ENCODE assay signal across 9 mouse cellular contexts in genomic region chr13:12864263-12864662, GRCm38 (mm10).
DNase-seq lines count a peak whose midpoint lies in the region; ATAC-seq and TF ChIP-seq lines count a peak whose summit lies in the region.
"Had no signal": no experiment of that assay in that cellular context is flagged by ENCODE, and none has a peak within 500 bp of the region (broad histone marks: within the 10 kb centered on the region; RNA-seq: fewer than 3 reads in every experiment).

No protein-coding gene starts in this region.

- no peaks in the 10 kb centered on the region for H3K36me3 ChIP-seq in heart, adult 2 months (ENCODE audit: control insufficient read depth, insufficient read depth, low read length)
- no peaks in the 10 kb centered on the region for H3K36me3 ChIP-seq in neural tube, embryonic 11.5 days (ENCODE audit: control insufficient read depth, insufficient read depth, low read length)
- H3K36me3 ChIP-seq in liver, embryonic 13.5 days, result no peaks in the 10 kb centered on the region
- H3K36me3 ChIP-seq in stomach, postnatal 0 days (ENCODE audit: control insufficient read depth, insufficient read depth, low read length), result no peaks in the 10 kb centered on the region

- no peak overlapping the region for H3K4me3 ChIP-seq in heart, adult 2 months
- no peak overlapping the region for H3K4me3 ChIP-seq in neural tube, embryonic 11.5 days (ENCODE audit: low read depth, low read length)
- no peak overlapping the region for H3K4me3 ChIP-seq in liver, embryonic 13.5 days (replicated peaks)
- H3K4me3 ChIP-seq in stomach, postnatal 0 days (ENCODE audit: low read depth, low read length), result no peak overlapping the region

- peak; percentile 13; the same call in 1 of the 2 replicates for ATAC-seq in neural tube, embryonic 11.5 days (ENCODE audit: insufficient read depth, low FRiP score, low TSS enrichment)
- peak; percentile 20; the same call in 1 of the 2 replicates for ATAC-seq in liver, embryonic 13.5 days (ENCODE audit: low read depth)
- ATAC-seq in stomach, postnatal 0 days (ENCODE audit: low FRiP score, low TSS enrichment), result peak; percentile 72

- TF ChIP-seq CTCF in heart, adult 2 months (IDR thresholded peaks at IDR 0.05), result no peak
- no peak for TF ChIP-seq CTCF in stomach, postnatal 0 days (IDR thresholded peaks at IDR 0.05; ENCODE audit: low read depth)

- 0 out of 2 replicates have a peak, but pooled peaks cover 1% of the 10 kb centered on the region for H3K27me3 ChIP-seq in heart, adult 2 months (ENCODE audit: control insufficient read depth, insufficient read depth, low read length)
- no peaks in the 10 kb centered on the region for H3K27me3 ChIP-seq in neural tube, embryonic 11.5 days (ENCODE audit: control insufficient read depth, insufficient read depth, low read length)
- H3K27me3 ChIP-seq in liver, embryonic 13.5 days, result no peaks in the 10 kb centered on the region
- no peaks in the 10 kb centered on the region for H3K27me3 ChIP-seq in stomach, postnatal 0 days (ENCODE audit: control insufficient read depth, insufficient read depth, low read length)

- TF ChIP-seq EP300 in heart, adult 2 months (IDR thresholded peaks at IDR 0.05; ENCODE audit: insufficient read depth, low read depth, low read length), result no peak
- TF ChIP-seq EP300 in stomach, postnatal 0 days (optimal IDR thresholded peaks at IDR 0.05), result no peak

- H3K79me2 ChIP-seq in heart, adult 2 months (replicated peaks; ENCODE audit: control insufficient read depth, insufficient read depth, low read length), result no peaks in the 10 kb centered on the region

- H3K9me3 ChIP-seq in neural tube, embryonic 11.5 days (ENCODE audit: control insufficient read depth, low read length), result peaks cover 18% of the 10 kb centered on the region
- peaks cover 28% of the 10 kb centered on the region for H3K9me3 ChIP-seq in liver, embryonic 13.5 days (replicated peaks)
- 0 out of 2 replicates have a peak, but pooled peaks cover 5% of the 10 kb centered on the region for H3K9me3 ChIP-seq in stomach, postnatal 0 days (ENCODE audit: control insufficient read depth, low read length)

- no peak overlapping the region for H3K9ac ChIP-seq in heart, adult 2 months (ENCODE audit: low read depth, low read length)
- no peak overlapping the region for H3K9ac ChIP-seq in neural tube, embryonic 11.5 days (ENCODE audit: low read length)
- no peak overlapping the region for H3K9ac ChIP-seq in liver, embryonic 13.5 days
- no peak overlapping the region for H3K9ac ChIP-seq in stomach, postnatal 0 days (ENCODE audit: low read length)

- no peak overlapping the region for H3K4me2 ChIP-seq in neural tube, embryonic 11.5 days (ENCODE audit: low read depth)
- no peak overlapping the region for H3K4me2 ChIP-seq in liver, embryonic 13.5 days
- no peak overlapping the region for H3K4me2 ChIP-seq in stomach, postnatal 0 days (replicated peaks; ENCODE audit: low read depth)

- TF ChIP-seq POLR2A in heart, adult 2 months (IDR thresholded peaks at IDR 0.05; ENCODE audit: insufficient read depth, low read depth, low read length), result no peak

- intact Hi-C loops in heart, adult 2 months (cut with DNase I), result no loop called here

- no peaks in the 10 kb centered on the region for H3K4me1 ChIP-seq in heart, adult 2 months (ENCODE audit: control insufficient read depth, insufficient read depth, low read length)
- H3K4me1 ChIP-seq in neural tube, embryonic 11.5 days (ENCODE audit: control insufficient read depth, insufficient read depth, low read length), result no peaks in the 10 kb centered on the region
- H3K4me1 ChIP-seq in liver, embryonic 13.5 days (replicated peaks), result no peaks in the 10 kb centered on the region
- H3K4me1 ChIP-seq in stomach, postnatal 0 days (replicated peaks; ENCODE audit: control insufficient read depth, insufficient read depth), result no peaks in the 10 kb centered on the region

- no peak overlapping the region for H3K27ac ChIP-seq in heart, adult 2 months
- H3K27ac ChIP-seq in neural tube, embryonic 11.5 days (ENCODE audit: low read depth, low read length), result no peak overlapping the region
- H3K27ac ChIP-seq in liver, embryonic 13.5 days, result no peak overlapping the region
- H3K27ac ChIP-seq in stomach, postnatal 0 days (replicated peaks), result no peak overlapping the region

- DNase-seq in heart, adult 11 months, result peak; percentile 80
- no peak for DNase-seq in heart, adult 2 months
- DNase-seq in neural tube, embryonic 11.5 days (ENCODE audit: low spot score), result no peak
- no peak for DNase-seq in neural tube, embryonic 10.5 days (ENCODE audit: extremely low spot score, low spot score)
- no peak for DNase-seq in liver, embryonic 13.5 days
- DNase-seq in stomach, postnatal 0 days (ENCODE audit: low spot score), result no peak
- DNase-seq in ovary, postnatal 14 days (ENCODE audit: low spot score), result no peak
- no peak for DNase-seq in layer of hippocampus, adult 8-10 months (ENCODE audit: low spot score in 2 of 2)
- DNase-seq: cerebellum, adult 2 months had no signal

Comparison
In these comparisons a context has a peak if more than half of its experiments do, and no peak if none do; other contexts are left out.
1. ATAC-seq: peak in every context shown above with its lines; median percentile 72 in stomach, postnatal 0 days; 20 in liver, embryonic 13.5 days; 13 in neural tube, embryonic 11.5 days.